Mouse (Mus musculus): ENCODE measurements at regions not wholly inside any gene's neighbourhood (a gene's known extent, or its start where the extent isn't known, plus 50 kb on each side); places are given as distances from the start of the nearest gene placed in this dataset.

GRCm38 (mm10) chr8:64280391-64280790 lies 74.3 kb upstream of the Tll1 start:
- no peak overlapping the region for H3K4me3 ChIP-seq
- no peaks in the 10 kb centered on the region for H3K79me2 ChIP-seq (ENCODE audit: control insufficient read depth, insufficient read depth)
- no peak overlapping the region for H3ac ChIP-seq (ENCODE audit: control insufficient read depth, insufficient read length)
- no peaks in the 10 kb centered on the region for H3K27me3 ChIP-seq (ENCODE audit: control insufficient read depth, insufficient read depth, insufficient read length)
- H3K4me2 ChIP-seq (ENCODE audit: low read depth), result no peak overlapping the region
- no peaks in the 10 kb centered on the region for H3K36me3 ChIP-seq (ENCODE audit: control insufficient read depth, insufficient read depth)
- TF ChIP-seq SRF (IDR thresholded peaks at IDR 0.05; ENCODE audit: control insufficient read depth, insufficient read length, low read depth) (no peak), REST (IDR thresholded peaks at IDR 0.05; ENCODE audit: insufficient read depth, insufficient read length) (no peak), CEBPB (IDR thresholded peaks at IDR 0.05; ENCODE audit: insufficient read depth, poor library complexity, severe bottlenecking) (no peak), POLR2A (IDR thresholded peaks at IDR 0.05; ENCODE audit: insufficient read length, low read depth) (no peak)

DNA sequence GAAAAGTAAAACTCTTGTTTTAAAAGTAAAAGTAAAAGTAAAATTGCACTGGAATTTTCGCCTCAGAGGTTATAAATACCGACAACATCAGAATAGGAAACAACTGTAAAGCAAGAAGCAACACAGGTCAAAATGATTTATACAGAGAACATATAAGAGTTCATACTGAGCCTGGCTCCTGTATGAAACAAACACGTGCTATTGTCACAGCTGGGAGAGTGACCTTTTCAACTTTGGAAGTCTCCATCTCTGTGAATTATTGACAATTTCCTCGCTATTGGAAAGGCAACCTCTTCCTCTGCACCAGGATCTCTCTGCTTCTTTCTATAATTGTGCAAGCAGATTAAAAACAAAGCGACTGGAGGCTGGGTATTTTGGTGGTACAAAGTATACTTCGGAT lies 70.0 kb upstream of the Tll1 start:
- Histone ChIP-seq H3ac (ENCODE audit: control insufficient read depth, insufficient read length) (no peak overlapping the region), H3K4me3 (no peak overlapping the region)

DNA sequence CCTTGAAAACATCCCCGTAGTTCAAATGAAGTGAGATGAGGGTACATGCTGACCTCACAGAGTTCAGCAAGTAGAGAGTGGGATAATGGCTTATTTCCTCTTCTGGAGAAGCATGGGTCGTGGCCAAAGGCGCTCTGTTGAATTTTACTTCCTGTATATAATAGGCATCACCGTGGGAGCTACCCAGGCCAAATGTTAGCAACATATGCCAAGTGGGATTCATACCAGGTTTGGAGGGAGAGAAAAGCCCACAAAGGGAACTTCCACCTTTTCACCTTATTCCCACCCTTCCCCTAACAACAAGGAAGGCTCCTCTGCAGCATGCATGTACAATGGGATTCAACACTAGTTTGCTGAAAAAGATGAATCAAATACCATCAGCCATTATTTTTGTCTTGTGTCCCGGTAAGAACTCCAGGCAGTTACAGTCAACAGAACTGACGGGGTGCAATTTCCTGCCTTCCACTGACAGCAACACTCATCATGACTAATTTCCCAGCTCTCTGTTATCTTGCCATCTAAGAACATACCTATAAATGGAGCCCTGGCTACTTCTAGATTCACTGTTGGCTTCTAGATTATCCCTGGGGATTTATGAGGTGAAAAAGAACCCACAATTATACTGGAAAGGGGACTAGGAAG lies 59.4 kb upstream of the Tll1 start:
- no peak overlapping the region for H3ac ChIP-seq (ENCODE audit: control insufficient read depth, insufficient read length)
- H3K4me3 ChIP-seq, result no peak overlapping the region
- TF ChIP-seq CEBPB (IDR thresholded peaks at IDR 0.05; ENCODE audit: insufficient read depth, poor library complexity, severe bottlenecking) (no peak), TCF3 (IDR thresholded peaks at IDR 0.05; ENCODE audit: insufficient read length, low read depth) (no peak), TCF12 (IDR thresholded peaks at IDR 0.05; ENCODE audit: insufficient read depth, poor library complexity, severe bottlenecking) (no peak), E2F4 (IDR thresholded peaks at IDR 0.05; ENCODE audit: insufficient read depth) (no peak), SRF (IDR thresholded peaks at IDR 0.05; ENCODE audit: control insufficient read depth, insufficient read length, low read depth) (no peak), MAX (IDR thresholded peaks at IDR 0.05; ENCODE audit: low read depth) (no peak), POLR2AphosphoS2 (IDR thresholded peaks at IDR 0.05; ENCODE audit: insufficient read length, low read depth) (no peak), REST (IDR thresholded peaks at IDR 0.05; ENCODE audit: insufficient read depth, insufficient read length) (no peak), POLR2A (IDR thresholded peaks at IDR 0.05; ENCODE audit: insufficient read length, low read depth) (no peak), MYOG (IDR thresholded peaks at IDR 0.05; ENCODE audit: control insufficient read depth in 1 of 3, insufficient read depth in 1 of 3, insufficient read length in 2 of 3, low read depth in 2 of 3) (no peak), MYOD1 (IDR thresholded peaks at IDR 0.05; ENCODE audit: control insufficient read depth in 1 of 3, insufficient read length in 2 of 3, low read depth in 2 of 3) (no peak), USF1 (IDR thresholded peaks at IDR 0.05; ENCODE audit: low read depth) (no peak)
- no peaks in the 10 kb centered on the region for H3K36me3 ChIP-seq (ENCODE audit: control insufficient read depth, insufficient read depth)
- H3K79me2 ChIP-seq (ENCODE audit: control insufficient read depth, insufficient read depth), result no peaks in the 10 kb centered on the region
- no peak overlapping the region for H3K4me2 ChIP-seq (ENCODE audit: low read depth)
- no peaks in the 10 kb centered on the region for H3K27me3 ChIP-seq (ENCODE audit: control insufficient read depth, insufficient read depth, insufficient read length)

More for the DNA sequence above, 70.0 kb upstream of the Tll1 start:
- Histone ChIP-seq H3K27me3 (ENCODE audit: control insufficient read depth, insufficient read depth, insufficient read length) (no peaks in the 10 kb centered on the region), H3K4me2 (ENCODE audit: low read depth) (peak overlapping the region; percentile 6), H3K36me3 (ENCODE audit: control insufficient read depth, insufficient read depth) (no peaks in the 10 kb centered on the region), H3K79me2 (ENCODE audit: control insufficient read depth, insufficient read depth) (no peaks in the 10 kb centered on the region)
- TF ChIP-seq TCF12 (IDR thresholded peaks at IDR 0.05; ENCODE audit: insufficient read depth, poor library complexity, severe bottlenecking) (no peak), USF1 (IDR thresholded peaks at IDR 0.05; ENCODE audit: low read depth) (no peak), SRF (IDR thresholded peaks at IDR 0.05; ENCODE audit: control insufficient read depth, insufficient read length, low read depth) (no peak), POLR2AphosphoS2 (IDR thresholded peaks at IDR 0.05; ENCODE audit: insufficient read length, low read depth) (no peak), MYOD1 (IDR thresholded peaks at IDR 0.05; ENCODE audit: control insufficient read depth in 1 of 3, insufficient read length in 2 of 3, low read depth in 2 of 3) (no peak), REST (IDR thresholded peaks at IDR 0.05; ENCODE audit: insufficient read depth, insufficient read length) (no peak), TCF3 (IDR thresholded peaks at IDR 0.05; ENCODE audit: insufficient read length, low read depth) (no peak), POLR2A (IDR thresholded peaks at IDR 0.05; ENCODE audit: insufficient read length, low read depth) (no peak), MAX (IDR thresholded peaks at IDR 0.05; ENCODE audit: low read depth) (no peak), CEBPB (IDR thresholded peaks at IDR 0.05; ENCODE audit: insufficient read depth, poor library complexity, severe bottlenecking) (no peak), MYOG (IDR thresholded peaks at IDR 0.05; ENCODE audit: control insufficient read depth in 1 of 3, insufficient read depth in 1 of 3, insufficient read length in 2 of 3, low read depth in 2 of 3) (no peak), E2F4 (IDR thresholded peaks at IDR 0.05; ENCODE audit: insufficient read depth) (no peak)
